Mouse (Mus musculus) G1E (cell line): Measurements from ENCODE around the gene Iqch. TPM values are rescaled to one million over a fixed set of nuclear protein-coding genes. Genes with fewer than 3 reads are reported as not detected.

Experiments
- ATAC-seq: 2 replicates; pipeline ENCODE4 v1.8.0; 2016; ENCODE audit warnings: mild to moderate bottlenecking; ENCODE audit not compliant: insufficient number of reproducible peaks, poor library complexity, low FRiP score, severe bottlenecking; ENCODE audit errors: extremely low read depth
- DNase-seq: peaks from one replicate; pipeline ENCODE4 v3.0.0; 2012; ENCODE audit warnings: low spot score
- H3K27me3 ChIP-seq: 2 replicates; pipeline ENCODE4 v1.6.1; 2012; ENCODE audit warnings: mild to moderate bottlenecking, low read length, inconsistent platforms; ENCODE audit not compliant: insufficient read depth
- H3K36me3 ChIP-seq: replicated peaks from 2 replicates; pipeline ENCODE3; 2012; ENCODE audit warnings: mild to moderate bottlenecking, inconsistent platforms
- H3K4me1 ChIP-seq: 2 replicates; pipeline ENCODE4 v1.6.1; 2012; ENCODE audit warnings: low read depth, low read length, inconsistent platforms, mixed read lengths; ENCODE audit not compliant: insufficient read depth
- H3K4me3 ChIP-seq: 2 replicates; pipeline ENCODE4 v1.5.1; 2012; ENCODE audit warnings: low read depth, mild to moderate bottlenecking, inconsistent platforms, low read length, moderate library complexity, mixed read lengths
- H3K9me3 ChIP-seq: replicated peaks from 2 replicates; pipeline ENCODE4 v1.6.1; 2012; ENCODE audit warnings: inconsistent platforms
- CTCF ChIP-seq: IDR thresholded peaks from 2 replicates; pipeline ENCODE4 v1.5.1; 2012; ENCODE audit warnings: low read depth, low read length, inconsistent platforms, mixed read lengths
- GATA1 ChIP-seq: IDR thresholded peaks from 2 replicates; pipeline ENCODE4 v1.6.1; 2012; ENCODE audit warnings: borderline replicate concordance, low read length, inconsistent platforms, mixed read lengths
- GATA2 ChIP-seq: IDR thresholded peaks from 2 replicates; pipeline ENCODE4 v1.6.1; 2012; ENCODE audit warnings: low read depth, low read length, inconsistent platforms, borderline replicate concordance
- POLR2AphosphoS5 ChIP-seq: IDR thresholded peaks from 2 replicates; pipeline ENCODE4 v1.6.1; 2012; ENCODE audit warnings: low read depth, low read length, inconsistent platforms; ENCODE audit not compliant: insufficient replicate concordance
- TAL1 ChIP-seq: conservative IDR thresholded peaks from 2 replicates; pipeline ENCODE4 v1.6.1; 2012; ENCODE audit warnings: low read depth, low read length, inconsistent platforms, mixed read lengths
- polyA plus RNA-seq: library from polyadenylated mRNA; stranded (reverse); fragments of >175 nt; gene quantifications from 2 replicates; pipeline ENCODE4 v1.2.3, GENCODE M21; 2012
- total RNA-seq, 2 experiments: library from RNA; stranded (forward) in 1 of 2; stranded (reverse) in 1 of 2; fragments of 200-1000 nt in 1 of 2; fragments of >200 nt in 1 of 2; fragmentation: Nextera tagmentation in 1 of 2; gene quantifications; 2 replicates each; pipeline ENCODE4 v1.2.3; 2014 to 2017

Iqch gene
- total and polyA plus RNA-seq, 3 experiments, result 0.22 TPM; not detected in 2

DNA sequence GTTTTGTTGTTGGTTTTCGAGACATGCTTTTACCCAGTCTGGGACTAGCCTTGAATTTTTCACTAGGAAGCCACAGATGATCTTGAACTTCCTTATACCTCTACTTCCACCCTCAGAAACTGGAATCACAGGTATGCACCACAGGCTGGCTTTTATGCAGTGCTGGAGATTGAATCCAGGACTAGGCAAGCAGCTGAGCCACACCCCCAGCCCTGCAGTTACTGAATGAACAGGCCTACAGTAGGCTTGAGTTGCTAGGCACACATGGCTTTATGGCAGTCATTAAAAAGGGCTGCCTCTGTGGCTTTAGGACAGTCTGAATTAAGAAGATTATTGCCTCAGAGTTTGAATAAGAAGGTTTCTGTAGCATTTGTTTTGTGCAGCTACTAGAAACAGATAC is 7.3 kb downstream of the Iqch start:
- H3K4me3 ChIP-seq, result no peak overlapping the region
- H3K4me1 ChIP-seq, result peaks cover 3% of the 10 kb centered on the region; the same call in 1 of the 2 replicates
- no peak for DNase-seq
- H3K27me3 ChIP-seq, result peaks cover 39% of the 10 kb centered on the region
- H3K9me3 ChIP-seq, result no peaks in the 10 kb centered on the region
- H3K36me3 ChIP-seq, result no peaks in the 10 kb centered on the region
- TF ChIP-seq GATA1 (no peak), CTCF (no peak), GATA2 (no peak), POLR2AphosphoS5 (no peak), TAL1 (no peak)
- ATAC-seq, result no peak

DNA sequence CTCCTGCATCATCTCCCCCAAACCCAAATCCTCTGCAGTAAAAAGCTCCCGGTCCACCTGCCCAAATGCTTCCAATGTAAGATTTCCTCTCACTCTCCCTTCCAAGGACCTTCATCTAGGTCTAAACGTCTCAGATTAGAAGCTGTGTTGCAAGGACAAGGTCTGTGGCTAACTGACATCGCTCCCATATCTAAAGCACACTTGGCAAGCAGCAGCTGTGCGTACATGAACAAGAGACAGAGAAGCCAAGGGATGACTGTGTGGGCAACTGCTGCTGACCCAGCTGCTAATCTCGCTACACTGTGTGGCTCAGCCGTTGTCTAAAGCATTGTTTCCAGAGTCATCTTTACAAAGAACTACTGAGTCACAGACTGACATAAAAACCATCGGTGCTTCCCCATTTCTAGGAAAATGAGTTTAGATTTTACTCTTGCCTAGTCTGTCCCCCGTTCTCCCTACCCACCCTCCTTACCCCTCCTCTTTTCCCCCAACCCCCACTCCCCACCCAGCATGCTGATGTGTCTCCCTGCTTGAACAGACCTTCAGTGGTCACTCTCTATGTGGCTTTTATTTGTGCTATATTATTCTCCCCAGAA is 10.5 kb downstream of the Iqch start:
- Histone ChIP-seq H3K4me1 (peaks cover 3% of the 10 kb centered on the region; the same call in 1 of the 2 replicates), H3K27me3 (peaks cover 34% of the 10 kb centered on the region), H3K36me3 (no peaks in the 10 kb centered on the region), H3K4me3 (no peak overlapping the region), H3K9me3 (no peaks in the 10 kb centered on the region)
- DNase-seq (no peak), ATAC-seq (no peak)
- TF ChIP-seq CTCF (no peak), POLR2AphosphoS5 (no peak), GATA1 (no peak), TAL1 (no peak), GATA2 (no peak)

DNA sequence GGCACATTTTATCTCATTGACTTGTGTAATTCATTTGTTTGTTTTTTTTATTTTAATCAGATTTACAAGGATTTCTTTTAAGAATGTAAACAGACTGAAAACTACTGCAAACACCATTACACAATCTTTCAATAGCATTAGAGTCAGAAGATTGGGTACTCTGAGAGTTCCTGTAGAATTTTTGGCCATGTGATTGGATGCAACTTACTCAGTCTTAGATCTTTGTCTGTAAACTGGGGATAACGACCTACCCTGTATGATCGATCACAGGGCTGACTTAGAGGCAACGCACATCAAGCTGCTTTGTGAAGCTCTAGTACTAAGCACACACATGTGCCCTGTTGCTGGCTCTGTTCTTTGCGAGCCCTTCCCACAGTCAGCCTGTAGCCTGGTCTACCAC is 11.7 kb downstream of the Iqch start:
- Histone ChIP-seq H3K36me3 (no peaks in the 10 kb centered on the region), H3K4me3 (no peak overlapping the region), H3K9me3 (no peaks in the 10 kb centered on the region), H3K27me3 (peaks cover 26% of the 10 kb centered on the region), H3K4me1 (peaks cover 3% of the 10 kb centered on the region; the same call in 1 of the 2 replicates)
- DNase-seq, result no peak
- no peak for ATAC-seq
- no peak for TF ChIP-seq TAL1

DNA sequence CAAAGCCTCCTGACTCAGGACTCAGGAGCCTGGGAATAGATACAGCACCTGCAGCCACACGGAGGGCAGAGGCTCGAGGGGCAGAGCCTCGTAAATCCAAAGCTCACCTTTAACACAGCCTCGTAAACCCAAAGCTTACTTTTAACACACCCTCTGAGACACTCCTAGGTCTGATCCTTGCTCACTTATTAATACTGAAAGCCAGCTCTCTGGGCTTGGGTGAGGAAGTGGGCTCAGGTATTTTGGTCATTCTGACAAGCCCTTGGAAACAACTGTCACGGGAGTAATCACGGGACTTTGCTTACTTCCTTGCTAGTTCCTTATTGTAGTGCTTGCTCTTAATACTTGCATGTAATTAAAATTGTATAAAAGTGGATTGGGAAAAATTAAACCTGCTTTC is 13.1 kb downstream of the Iqch start:
- TF ChIP-seq POLR2AphosphoS5 (no peak), CTCF (no peak), GATA2 (no peak), TAL1 (no peak), GATA1 (no peak)

DNA sequence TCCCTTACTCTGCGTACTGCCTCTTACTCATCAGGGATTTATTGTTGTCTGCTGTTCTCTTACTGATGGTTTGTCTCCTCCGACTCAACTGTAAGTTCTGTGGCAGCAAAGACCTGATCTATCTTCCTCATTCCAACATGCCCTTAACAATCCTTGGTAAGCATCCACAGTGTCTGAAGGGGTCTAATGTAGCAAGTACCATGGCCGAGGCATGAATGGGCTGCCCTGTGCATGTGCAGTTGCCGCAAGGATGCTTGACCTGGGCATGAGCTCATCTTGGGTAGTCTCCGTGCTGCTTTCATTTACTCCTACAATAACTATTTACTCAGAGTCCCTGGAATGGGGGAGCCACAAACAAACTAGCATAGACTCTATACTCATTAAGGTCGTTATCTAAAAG is 17.0 kb downstream of the Iqch start:
- Histone ChIP-seq H3K9me3 (no peaks in the 10 kb centered on the region), H3K4me1 (no peaks in the 10 kb centered on the region), H3K27me3 (peaks cover 25% of the 10 kb centered on the region), H3K4me3 (no peak overlapping the region), H3K36me3 (no peaks in the 10 kb centered on the region)
- no peak for ATAC-seq
- TF ChIP-seq CTCF (no peak), POLR2AphosphoS5 (no peak), TAL1 (no peak), GATA2 (no peak), GATA1 (no peak)
- DNase-seq, result no peak

More for the DNA sequence above, 13.1 kb downstream of the Iqch start:
- no peak for ATAC-seq
- Histone ChIP-seq H3K4me3 (no peak overlapping the region), H3K9me3 (no peaks in the 10 kb centered on the region), H3K27me3 (peaks cover 22% of the 10 kb centered on the region), H3K36me3 (no peaks in the 10 kb centered on the region), H3K4me1 (peaks cover 3% of the 10 kb centered on the region; the same call in 1 of the 2 replicates)
- no peak for DNase-seq

DNA sequence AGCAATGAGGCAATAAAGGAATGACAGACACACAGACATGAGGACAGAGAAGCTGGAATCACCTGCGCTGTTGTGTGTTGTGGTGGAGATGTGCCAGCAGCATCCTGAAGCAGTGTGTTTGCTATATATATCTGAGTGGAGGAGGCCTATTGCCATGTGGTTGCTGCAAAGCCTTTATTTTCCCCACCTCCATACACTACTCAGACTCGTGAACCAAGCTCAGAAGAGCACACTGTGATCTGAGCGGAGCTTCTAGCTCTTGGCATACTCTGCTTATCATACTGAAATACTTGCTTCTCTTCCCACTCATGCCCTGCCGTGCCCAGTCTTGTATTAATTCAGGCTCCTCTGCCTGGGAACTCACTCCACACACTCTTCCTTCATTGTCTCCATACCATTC is 20.5 kb downstream of the Iqch start:
- H3K9me3 ChIP-seq, result no peaks in the 10 kb centered on the region
- no peaks in the 10 kb centered on the region for H3K36me3 ChIP-seq
- DNase-seq, result no peak
- TF ChIP-seq GATA2 (no peak), GATA1 (no peak), CTCF (no peak), TAL1 (no peak), POLR2AphosphoS5 (no peak)
- H3K4me1 ChIP-seq, result no peaks in the 10 kb centered on the region
- H3K27me3 ChIP-seq, result peaks cover 32% of the 10 kb centered on the region
- ATAC-seq, result no peak
- H3K4me3 ChIP-seq, result no peak overlapping the region

DNA sequence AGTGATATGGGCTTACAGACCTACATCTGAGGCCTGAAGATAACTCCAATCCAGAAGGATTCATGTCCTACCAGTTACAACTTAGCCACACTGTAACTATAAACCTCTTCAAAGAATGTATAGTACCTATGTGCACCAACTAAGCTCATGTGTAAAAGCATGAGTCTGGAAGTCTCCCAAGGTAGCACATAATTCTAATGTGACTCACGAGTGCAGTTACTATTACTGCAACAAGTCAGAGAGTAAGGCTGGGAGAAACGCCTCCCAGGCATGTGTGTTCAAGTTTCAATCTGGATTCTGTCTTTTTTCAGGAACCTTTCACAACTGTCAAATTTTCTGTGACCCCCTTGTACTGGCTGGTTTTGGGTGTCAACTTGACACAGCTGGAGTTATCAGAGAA is 22.2 kb downstream of the Iqch start:
- TF ChIP-seq POLR2AphosphoS5 (no peak), CTCF (no peak), TAL1 (no peak), GATA1 (no peak), GATA2 (no peak)
- no peak for ATAC-seq
- Histone ChIP-seq H3K9me3 (no peaks in the 10 kb centered on the region), H3K36me3 (no peaks in the 10 kb centered on the region), H3K27me3 (peaks cover 30% of the 10 kb centered on the region), H3K4me3 (no peak overlapping the region), H3K4me1 (no peaks in the 10 kb centered on the region)
- DNase-seq, result no peak
